Mouse (Mus musculus): ENCODE data around the gene Gm49387.

Gm49387 gene

DNA sequence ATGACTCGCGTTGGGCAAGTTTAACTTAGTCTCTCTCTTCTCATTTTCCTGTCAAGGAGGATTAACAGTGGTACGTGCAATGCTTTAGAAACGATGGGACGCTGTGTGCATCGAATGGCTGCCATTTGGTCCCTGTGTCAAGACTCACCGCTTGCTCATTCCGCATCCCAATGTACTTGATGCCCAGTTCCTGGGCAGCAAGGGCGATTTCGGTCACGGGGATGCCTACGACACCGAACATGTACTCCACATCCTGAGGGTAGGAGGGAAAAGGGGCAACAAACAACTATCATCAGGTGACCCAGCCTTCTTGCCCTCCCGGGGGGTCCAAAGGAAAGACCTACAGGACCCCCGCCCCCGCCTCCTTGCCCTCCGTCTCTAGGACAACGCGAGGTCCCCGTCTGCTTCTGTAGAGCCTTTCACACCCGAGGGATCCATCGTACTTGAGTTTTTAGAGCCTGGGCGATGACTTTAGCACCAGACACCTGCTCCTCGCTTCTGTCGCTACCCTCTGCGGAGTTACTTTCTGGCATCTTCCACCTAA is at the start of gene Gm49387:
Gene Gm49387, minus strand, starts transcription at position 533 of the 544 bp plus-strand sequence.
- no peak for DNase-seq

DNA sequence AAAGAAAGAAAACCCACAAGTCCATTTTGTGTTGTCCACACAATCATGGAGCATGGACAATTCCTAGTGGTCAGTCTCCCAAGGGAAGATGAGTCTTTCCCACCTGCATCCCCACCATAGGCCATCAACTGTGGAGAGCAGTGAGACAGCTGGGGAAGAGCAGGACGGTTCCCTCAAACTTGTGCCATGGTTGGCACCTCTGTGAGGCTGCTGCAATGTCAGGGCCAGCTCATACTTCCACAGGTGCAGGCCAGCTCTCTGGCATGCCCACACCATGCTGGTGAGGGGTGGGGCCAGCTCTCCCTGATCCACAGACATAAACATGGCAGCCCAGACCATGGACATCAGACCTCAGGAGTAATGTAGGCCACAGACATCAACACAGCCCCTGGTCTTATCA is 45.6 kb upstream of the Gm49387 start:
- DNase-seq: no peak

DNA sequence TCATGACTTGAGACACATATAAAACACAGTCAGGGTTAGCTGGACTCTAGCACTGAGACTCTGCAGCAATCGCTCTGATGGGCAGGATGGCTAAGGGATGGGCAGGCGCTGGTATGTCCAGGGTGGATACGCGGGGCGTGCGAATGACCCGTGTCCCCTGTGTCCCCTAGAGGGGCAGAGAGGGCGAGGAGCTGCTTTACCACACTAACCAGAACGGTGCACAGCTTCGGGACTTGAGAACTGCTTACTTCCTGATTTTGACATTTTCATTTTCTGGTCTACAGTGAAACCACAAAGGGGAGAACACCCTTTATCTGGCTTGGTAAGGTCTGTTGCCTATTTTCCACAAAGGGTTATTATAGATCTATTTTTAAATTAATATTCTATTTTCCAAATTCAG is 45.0 kb upstream of the Gm49387 start:
- DNase-seq: no peak

DNA sequence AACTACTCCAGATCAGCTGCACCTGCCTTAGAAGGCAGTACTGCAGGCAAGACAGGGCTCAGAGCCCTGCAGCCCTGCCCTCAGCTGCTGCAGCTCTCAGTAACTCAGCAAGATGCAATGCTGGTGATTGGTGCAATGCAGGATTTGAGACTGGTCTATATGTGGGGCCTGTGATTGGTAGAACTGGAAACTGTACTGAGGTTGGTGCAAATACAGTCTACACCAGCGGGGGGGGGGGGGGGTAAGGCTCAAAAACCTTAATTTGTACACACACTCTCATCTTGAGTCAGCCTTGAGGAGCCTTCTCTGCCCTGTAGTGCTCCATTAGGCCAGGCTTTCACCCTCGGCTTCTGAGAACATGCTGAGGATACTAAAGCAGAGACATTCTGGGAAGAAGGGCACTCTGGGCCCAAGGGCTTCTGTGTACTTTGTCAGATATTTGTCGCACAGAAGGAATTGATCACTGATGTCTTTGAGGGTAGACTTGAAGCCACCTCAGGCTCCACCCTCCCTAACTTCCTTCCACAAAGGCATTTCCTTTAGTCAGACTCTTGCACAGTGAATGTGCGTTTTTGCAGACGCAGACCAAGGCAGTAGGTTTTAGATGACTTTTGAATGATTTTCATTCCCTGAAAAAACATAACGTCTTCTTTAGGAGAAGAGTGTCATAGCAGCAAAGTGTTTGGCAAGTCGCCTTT is 43.8 kb upstream of the Gm49387 start:
- no peak for DNase-seq

DNA sequence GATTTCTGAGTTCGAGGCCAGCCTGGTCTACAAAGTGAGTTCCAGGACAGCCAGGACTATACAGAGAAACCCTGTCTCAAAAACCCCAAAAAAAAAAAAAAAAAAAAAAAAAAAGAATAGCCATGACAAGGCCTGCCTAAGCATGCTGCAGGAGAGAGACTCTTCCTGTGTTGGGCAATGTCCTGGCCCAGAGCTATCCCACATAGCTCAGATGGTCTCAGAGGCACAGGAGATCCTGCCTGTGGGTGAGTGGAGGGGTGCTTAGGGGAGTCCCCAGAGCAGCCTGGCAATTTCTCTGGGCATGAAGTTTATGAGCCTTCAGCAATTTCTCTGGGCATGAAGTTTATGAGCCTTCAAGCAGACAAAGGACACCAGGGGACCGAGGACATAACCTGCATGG is 42.9 kb upstream of the Gm49387 start:
- DNase-seq: no peak

DNA sequence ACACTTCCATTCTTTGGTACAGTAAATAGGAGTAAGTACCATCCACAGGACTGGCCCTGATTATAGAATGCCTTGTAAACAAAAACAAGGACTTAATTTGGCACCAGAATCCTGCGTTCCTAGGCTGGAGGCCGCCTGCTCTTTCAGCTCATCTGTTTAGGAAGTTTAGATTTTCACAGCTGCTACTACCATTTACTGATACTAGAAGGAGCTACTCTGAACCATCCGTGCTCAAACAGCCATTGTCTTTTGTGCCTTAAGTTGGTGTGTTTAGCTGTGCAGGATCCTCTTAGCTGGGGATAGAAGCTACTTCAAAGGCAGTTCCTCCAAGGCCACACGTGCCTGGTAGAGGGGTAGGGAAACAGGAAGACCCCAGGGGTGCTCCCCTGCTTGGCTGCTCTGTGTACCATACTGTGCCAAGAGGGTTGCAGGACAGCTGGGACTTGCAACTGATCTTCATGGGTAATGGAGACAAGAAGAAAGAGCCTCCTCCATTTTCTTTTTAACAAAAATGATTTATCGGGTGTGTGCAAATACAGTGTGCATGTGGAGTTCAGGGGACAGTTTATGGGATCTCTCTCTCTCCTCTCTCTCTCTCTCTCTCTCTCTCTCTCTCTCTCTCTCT is 41.4 kb upstream of the Gm49387 start:
- no peak for DNase-seq

DNA sequence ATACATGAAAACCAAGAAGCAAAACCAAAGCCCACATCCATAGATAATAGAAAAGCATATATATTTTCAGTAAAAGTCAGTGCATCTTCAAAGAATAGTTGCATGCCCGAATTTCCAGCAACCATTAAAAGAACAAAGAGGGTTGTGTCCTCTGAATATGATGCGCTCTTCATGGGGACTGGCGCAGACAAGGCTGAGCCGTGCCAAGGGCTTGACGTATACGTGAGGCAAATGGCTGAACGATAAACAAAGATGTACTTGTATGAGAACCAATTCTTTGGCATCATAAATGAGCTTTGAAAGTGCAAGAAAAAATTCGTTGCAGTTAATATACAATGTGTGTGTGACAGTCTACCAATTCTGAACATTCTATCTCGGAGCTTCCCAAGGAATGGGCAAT is 40.6 kb upstream of the Gm49387 start:
- no peak for DNase-seq

DNA sequence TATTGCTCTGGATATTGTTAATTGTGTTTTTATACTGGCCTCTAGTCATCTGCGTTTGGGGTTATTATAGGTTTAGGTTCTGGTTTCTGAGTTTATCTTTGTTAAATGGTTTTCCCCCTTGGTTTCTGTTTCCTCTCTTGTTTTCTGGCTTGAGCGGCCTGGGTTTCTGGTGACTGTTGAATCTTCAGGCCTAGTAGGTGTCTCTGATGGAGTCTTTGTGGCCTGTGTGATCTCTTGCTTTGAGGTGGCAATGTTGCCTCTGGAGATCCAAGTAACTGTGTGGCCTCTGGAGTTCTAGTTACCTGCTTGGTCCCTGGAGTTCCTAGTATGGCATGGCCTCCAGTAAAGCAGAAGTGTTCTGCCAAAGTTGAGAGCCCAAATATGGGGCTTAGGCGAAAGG is 40.0 kb upstream of the Gm49387 start:
- DNase-seq: no peak

DNA sequence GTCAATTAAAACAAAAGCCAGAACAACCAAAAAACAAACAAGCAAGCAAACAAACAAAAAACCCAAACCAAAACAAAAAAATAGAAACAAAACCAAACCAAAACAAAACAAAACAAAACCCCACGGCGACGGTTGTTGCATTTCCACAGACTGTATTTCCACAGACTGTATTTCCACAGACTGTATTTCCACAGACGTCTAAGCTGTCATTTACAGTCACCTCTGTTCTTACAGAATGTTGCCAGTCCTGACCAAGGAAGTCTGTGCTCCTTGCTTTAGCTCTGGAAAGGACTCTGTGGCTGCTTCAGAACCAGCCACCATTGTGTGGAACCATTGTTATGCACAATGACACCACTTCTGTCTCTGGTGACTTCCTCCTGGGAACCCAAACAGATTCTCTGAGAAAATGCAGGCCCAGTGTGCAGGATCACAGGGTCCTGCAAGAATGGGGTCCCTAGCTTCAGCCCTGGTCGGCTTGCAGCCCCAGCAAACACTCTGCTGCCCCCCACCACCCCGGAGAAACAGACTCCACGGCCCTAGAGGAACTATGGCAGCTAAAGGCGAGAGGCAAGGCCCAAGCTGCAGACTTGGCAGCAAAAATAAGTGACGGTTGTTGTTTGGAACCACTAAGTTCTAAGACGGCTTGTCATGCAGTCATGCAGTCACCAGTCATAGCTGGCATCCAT is 31.1 kb upstream of the Gm49387 start:
- no peak for DNase-seq

DNA sequence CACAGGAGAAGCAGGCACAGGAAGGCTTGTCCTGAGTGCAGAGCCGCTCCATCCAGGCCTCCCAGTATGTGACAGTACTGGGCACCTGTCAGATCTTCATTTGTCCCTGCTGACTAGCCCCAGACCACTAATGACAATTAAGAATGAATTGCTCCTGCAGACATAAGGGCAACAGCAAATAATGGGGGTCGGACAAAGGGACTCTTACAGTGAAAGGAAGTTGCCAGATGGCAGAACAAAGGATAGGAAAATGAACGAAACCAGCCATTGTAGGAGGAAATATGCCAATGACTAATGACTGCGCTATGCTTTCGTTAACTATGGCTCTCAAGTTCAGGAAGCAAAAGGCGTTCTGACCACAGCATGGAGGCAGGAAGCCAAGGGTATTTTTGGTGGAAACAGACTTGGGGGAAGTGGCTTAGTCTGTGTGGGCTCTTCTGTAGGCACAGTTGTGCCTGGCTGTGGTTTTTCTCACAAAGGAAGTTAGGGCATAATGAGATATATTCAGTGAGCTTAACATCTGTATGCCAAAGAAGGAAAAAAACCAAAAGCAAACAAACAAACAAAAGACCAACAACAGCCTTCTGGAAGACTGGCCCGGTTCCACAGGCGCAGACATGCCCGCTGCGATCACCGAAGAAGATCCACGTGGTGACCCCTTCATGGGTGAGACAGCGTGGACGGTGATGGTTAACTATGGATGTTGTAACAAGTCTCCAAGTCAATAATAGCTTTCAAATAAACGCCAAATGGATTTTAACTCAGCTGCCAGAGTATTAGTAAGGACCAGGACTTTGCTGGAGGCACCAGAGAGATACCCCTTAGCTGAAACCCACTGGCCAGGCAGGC is 29.2 kb upstream of the Gm49387 start:
- peak; percentile 23 for DNase-seq

DNA sequence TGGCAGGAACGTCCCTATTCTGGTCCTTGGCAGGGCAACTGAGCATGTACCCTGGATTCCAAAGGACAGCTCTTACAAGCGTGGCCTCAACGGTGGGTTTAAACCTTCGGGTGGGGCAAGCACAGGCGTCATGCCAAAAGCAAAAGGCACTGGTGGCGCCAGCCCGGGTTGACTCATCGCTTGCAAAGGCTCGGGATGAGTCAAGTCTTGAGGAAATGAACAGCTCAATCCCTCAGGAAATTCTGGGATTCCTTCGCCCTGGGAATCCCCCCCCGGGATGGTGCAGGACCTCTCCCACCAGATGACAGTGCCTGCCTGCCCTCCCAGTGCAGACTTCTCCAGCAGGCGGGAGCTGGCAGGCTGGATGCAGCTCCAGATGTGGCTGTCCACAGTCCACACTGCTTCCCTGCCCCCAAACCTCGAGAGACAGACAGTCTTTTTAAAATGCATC is 28.5 kb upstream of the Gm49387 start:
- peak; percentile 37 for DNase-seq

DNA sequence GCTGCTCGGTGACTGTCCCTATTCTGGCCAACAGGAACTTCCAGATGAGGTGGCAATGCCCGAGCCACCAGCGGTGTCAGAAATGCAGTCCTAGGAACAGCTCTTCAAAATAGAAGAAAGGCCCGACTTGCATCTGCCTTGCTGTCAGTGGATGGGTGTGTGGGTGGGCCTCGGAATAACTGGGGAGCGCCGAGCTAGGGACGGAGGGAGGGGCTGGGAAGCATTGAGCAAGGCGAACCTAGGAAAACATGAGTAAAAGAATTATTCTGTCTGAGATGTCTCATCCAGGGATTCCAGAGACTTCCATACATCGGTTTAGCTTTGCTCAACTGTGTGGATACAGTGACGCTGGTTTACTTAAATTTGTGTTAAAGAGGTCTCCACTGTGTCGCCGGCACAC is 27.6 kb upstream of the Gm49387 start:
- DNase-seq: no peak

DNA sequence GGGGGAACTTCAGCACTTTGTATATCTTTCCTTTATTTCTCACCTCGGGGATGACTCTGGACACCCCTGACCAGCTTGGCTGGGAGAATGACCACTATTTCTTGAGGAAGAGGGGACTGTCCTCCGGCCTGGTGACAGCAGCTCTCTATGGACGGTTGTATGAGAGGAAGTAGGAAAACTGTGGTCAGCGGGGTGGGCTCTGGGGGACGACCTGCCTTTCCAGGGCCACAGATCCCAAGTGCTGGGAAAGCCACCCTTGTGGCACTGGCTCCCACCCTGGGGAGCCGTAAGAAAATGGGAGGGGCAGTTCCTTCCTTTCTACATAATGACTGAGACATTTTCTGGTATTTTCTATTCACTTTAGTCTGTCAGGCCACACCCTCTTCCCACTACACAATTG is 27.1 kb upstream of the Gm49387 start:
- DNase-seq: no peak

DNA sequence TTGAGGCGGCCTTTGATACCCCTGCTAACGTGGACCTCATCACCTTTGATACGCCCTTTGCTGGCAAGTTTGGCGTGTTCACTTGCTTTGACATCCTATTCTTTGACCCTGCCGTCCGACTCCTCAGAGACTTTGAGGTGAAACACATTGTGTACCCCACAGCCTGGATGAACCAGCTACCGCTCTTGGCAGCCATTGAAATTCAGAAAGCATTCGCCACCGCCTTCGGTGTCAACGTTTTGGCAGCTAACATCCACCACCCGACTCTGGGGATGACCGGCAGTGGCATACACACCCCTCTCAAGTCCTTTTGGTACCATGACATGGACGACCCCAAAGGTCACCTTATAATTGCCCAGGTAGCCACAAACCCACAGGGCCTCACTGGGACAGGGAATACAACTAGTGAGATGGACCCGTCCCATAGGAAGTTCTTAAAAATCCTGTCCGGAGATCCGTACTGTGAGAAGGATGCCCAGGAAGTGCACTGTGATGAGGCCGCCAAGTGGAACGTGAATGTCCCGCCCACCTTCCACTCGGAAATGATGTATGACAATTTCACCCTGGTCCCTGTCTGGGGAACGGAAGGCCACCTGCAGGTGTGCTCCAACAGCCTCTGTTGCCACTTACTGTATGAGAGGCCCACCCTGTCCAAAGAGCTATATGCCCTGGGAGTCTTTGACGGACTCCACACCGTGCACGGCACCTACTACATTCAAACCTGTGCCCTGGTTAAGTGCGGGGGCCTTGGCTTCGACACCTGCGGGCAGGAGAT is 26.4 kb upstream of the Gm49387 start:
- peak; percentile 14 for DNase-seq

DNA sequence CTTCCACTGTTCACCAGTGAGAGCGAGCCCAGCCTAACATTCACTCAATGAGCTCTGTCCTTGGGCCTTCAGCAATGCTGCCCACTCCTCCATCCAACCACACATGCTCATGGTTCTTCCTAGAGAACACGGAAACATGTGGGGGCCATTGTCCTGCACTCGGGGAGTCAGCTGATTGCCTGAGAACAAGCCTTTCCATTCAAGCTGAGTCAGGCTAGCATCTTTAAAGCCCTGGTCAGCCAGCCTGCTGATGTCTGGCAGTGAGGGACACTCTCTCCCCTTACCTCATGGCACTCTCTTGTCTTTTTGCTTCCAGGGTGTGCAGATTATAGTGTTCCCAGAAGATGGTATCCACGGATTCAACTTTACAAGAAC is 24.9 kb upstream of the Gm49387 start:
- DNase-seq: no peak

DNA sequence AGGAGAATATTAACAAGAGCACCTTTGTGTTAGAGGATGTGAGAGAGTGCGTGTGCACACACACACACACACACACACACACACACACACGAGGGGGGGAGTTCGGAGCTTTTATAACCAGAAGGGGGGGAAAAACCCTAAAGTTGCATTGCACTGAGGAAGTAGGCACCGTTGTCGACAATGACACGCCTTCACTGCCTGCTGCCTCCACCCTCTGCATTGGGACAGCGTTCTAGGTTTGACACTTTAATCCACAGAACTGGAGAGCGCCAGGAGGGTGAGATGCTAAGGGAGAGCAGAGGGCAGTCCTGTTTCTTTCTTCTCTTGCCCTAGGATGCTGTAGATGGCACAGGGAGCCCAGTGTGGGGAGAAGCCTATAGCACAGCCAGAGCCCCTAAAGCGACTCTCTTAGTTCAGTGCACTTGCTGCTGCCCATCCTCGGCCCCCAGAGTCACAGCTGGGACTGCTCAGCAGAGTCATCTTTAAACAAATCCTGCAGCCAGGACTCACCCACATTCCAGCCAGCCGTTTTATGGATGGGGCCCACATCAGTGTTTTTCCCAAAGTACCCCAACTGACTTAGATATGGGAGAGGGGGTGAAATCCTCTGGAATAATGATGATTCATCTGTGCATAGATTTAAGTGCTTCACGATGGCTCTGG is 24.4 kb upstream of the Gm49387 start:
- DNase-seq: no peak

DNA sequence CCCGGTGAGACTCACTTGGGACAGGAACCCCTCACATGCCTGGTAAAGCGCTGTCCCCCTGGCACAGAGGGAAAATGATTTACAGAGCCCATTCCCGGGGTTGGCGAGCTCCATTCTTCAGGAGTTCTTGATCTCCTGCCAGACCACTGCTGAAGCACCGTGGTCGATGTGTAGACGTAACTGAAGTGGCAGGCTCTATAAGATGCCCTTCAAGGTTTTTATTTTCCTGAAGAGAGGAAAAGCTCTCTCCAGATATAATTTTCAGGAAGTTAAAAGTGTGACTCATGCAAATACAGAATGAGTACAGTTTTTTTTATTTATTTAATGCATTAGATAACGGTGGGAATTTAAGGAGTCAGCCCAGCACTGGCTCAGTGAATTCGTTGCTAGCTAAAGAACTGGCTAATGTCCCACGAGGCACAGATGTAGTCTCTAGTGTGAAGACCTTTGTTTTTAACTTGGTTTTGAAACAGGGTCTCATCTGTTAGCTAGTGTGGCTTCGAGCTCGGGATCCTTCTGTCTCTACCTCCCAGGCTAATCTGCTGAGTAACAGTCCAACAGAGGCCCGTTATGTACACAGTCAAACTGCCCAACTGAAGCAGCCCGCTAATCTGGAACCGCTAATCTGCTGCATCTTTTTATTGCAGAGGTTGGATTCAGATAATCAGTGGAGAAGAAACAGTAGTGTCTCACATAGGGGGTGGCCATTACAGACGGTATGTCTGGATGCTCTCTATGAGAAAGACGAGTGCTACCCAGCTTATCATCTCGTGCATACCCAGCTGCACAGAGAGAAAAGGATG is 23.6 kb upstream of the Gm49387 start:
- DNase-seq: no peak

DNA sequence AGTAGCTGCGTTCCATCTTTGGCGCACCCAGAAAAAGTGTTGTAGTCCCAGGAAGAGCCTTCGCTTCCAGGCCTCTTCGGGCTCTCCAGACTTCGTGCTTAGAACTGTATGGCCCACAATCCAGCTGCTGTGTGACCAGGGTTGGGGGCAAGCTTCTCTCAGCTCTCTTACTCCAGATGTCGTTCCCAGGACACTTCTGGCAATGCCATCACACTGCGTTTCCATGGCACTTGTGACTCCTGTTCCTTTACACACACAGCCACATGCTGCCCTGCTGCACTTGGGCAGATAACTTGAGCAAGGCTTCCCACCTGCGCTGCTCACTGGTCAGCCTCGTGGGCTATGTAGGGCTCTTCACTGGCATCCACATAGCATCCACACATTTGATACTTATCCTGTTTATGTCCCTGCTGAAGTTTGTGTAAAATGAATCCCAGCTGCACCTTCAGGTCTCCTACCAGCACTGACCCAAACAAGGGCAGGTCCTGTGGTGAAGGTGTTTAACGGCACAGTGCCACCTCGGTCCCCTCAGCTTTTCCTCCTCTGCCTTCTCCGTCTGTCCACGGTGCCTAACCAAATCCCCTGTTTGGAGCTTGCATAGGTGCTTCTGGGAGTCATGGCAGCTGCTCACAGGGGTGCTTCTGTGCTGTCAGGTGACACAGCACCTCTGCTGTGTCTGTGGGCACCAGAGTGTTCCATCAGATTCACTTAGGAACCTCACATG is 22.9 kb upstream of the Gm49387 start:
- DNase-seq: no peak

DNA sequence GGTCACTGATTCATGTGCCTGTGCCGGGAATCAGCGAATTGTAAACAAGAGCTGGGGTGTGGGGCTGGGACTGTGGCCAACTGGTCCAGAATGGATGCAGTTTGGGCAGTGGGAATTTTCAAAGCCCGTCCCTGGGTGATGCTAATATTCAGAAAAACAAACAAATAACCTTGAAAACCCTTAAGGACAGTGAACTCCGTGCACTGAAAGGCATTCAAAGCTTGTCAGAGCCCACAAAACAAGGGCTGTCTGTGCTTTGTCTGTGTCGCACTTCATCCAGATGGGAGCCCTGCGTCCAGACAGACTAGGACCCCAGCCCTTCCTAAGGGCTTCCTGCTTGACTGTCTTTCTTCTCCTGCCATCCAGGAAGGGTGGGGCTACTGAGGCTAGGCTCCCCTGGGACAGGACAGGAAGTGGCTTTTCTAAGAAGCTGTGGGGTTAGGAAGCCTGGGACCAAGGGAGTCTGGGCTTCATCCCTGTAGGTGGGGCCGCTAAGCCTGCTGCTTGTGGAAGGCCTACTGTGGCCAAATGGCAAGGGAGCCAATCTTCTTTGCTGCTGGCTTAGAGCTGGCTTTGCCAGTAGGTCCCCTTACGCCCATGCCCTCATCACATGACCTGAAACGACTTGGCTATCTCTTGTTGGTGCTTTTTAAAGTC is 22.0 kb upstream of the Gm49387 start:
- DNase-seq: peak; percentile 59

All from cerebellum, adult 11-12 months (tissue).